Mouse (Mus musculus) ES-Bruce4 (cell line): ENCODE measurements around the gene Msantd3. TPM values are rescaled to one million over a fixed set of nuclear protein-coding genes. Genes with fewer than 3 reads are reported as not detected.

Source experiments
- H3K27ac ChIP-seq: 2 replicates; pipeline ENCODE4 v1.5.1; 2012; ENCODE audit warnings: low read length, inconsistent platforms; ENCODE audit not compliant: insufficient read depth
- H3K27me3 ChIP-seq: 2 replicates; pipeline ENCODE4 v1.6.1; 2012; ENCODE audit warnings: mild to moderate bottlenecking, low read length, inconsistent platforms; ENCODE audit not compliant: control insufficient read depth, poor library complexity, insufficient read depth, severe bottlenecking
- H3K36me3 ChIP-seq: 2 replicates; pipeline ENCODE4 v1.6.1; 2012; ENCODE audit warnings: inconsistent platforms, mild to moderate bottlenecking, low read length, moderate library complexity; ENCODE audit not compliant: control insufficient read depth, poor library complexity, insufficient read depth, severe bottlenecking
- H3K4me1 ChIP-seq: one replicate; pipeline ENCODE4 v1.8.1; 2011; ENCODE audit warnings: low read length; ENCODE audit not compliant: control insufficient read depth, insufficient read depth
- H3K4me3 ChIP-seq: 2 replicates; pipeline ENCODE4 v1.5.1; 2011; ENCODE audit warnings: low read depth, mild to moderate bottlenecking, low read length
- H3K9ac ChIP-seq: 2 replicates; pipeline ENCODE4 v1.6.1; 2012; ENCODE audit warnings: low read depth, mild to moderate bottlenecking, inconsistent platforms; ENCODE audit not compliant: poor library complexity, severe bottlenecking
- H3K9me3 ChIP-seq: replicated peaks from 2 replicates; pipeline ENCODE4 v1.6.1; 2012; ENCODE audit warnings: mild to moderate bottlenecking, low read length, inconsistent platforms; ENCODE audit not compliant: control insufficient read depth, poor library complexity, insufficient read depth, severe bottlenecking
- CTCF ChIP-seq: IDR thresholded peaks from one replicate; pipeline ENCODE4 v1.8.1; 2011; ENCODE audit warnings: low read depth, low read length
- EP300 ChIP-seq: IDR thresholded peaks from 2 replicates; pipeline ENCODE4 v1.6.1; 2011; ENCODE audit warnings: low read depth, low read length; ENCODE audit not compliant: insufficient read depth
- POLR2A ChIP-seq: IDR thresholded peaks from one replicate; pipeline ENCODE4 v1.8.1; 2011; ENCODE audit warnings: low read length; ENCODE audit not compliant: insufficient read depth
- polyA plus RNA-seq: library from polyadenylated mRNA; stranded (reverse); fragments of >200 nt; gene quantifications from 2 replicates; pipeline ENCODE4 v1.2.4, GENCODE M21; 2011; ENCODE audit warnings: low read depth; ENCODE audit not compliant: missing spikeins, insufficient read depth, insufficient read length

Gene Msantd3
- polyA plus RNA-seq, 1 experiment: 34.9 TPM

DNA sequence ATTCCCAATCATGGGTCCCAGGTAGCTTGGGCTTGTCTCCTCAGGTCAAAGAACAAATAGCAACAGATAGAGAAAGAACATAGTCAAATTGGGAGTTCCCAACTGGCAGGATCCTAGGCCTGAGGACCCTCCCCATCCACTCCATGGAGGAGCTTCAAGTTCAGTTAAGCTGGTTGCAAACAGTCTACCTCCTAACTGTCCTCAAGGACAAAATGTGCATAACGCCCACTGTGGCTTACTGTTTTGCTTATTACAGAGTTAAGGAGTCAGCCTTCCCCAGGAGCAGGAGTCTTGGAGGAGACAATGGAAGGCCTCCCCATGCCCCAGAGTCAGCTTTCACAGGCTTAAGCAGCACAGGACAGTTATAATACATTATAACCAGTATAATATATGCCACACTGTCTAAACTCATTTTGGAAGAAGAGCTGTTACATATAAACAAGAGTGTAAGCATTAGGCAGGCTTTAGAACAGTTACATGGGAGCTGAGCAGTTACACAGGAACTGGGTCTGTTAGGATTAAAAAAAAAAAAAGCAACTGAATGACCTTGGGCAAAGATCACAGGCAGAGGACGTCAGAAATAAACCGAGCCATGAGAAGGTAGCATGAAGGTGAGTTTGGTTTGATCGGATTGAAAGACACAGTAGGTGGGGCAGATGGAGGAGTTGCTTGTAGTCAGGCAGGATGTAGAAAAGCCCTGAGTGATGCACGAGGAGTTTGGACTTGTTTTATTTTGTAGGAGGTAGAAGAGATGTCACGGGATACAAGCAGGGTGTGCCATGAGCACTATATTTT is 3.5 kb downstream of the Msantd3 start:
- no peak overlapping the region for H3K4me3 ChIP-seq
- H3K9ac ChIP-seq: no peak overlapping the region
- no peaks in the 10 kb centered on the region for H3K9me3 ChIP-seq
- H3K4me1 ChIP-seq: peaks cover 16% of the 10 kb centered on the region
- no peaks in the 10 kb centered on the region for H3K27me3 ChIP-seq
- H3K27ac ChIP-seq: peak overlapping the region; percentile 1; the same call in 1 of the 2 replicates
- no peaks in the 10 kb centered on the region for H3K36me3 ChIP-seq
- TF ChIP-seq CTCF: no peak
- TF ChIP-seq EP300: no peak
- TF ChIP-seq POLR2A: no peak

DNA sequence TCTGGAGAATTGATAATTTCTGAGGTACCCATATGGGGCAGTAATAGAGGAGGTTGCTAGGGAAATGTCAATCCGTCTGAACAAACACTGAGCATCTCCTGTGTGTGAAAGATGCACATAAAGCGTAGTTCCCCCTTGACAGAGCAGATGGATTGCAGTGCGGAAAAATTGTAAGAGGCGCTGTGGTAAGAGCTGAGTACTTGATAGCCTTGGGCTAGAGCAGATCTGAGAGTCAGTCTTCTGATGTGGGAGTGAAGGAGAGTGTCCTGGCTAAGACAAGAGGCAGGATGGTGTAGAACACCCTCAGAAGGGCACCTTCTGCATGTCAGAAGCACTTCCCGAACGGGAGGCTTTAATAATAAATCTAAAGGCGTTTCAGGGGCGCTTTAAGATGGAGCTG is 4.4 kb downstream of the Msantd3 start:
- peaks cover 14% of the 10 kb centered on the region for H3K4me1 ChIP-seq
- H3K27ac ChIP-seq: no peak overlapping the region
- TF ChIP-seq CTCF: no peak
- TF ChIP-seq POLR2A: no peak
- TF ChIP-seq EP300: no peak

DNA sequence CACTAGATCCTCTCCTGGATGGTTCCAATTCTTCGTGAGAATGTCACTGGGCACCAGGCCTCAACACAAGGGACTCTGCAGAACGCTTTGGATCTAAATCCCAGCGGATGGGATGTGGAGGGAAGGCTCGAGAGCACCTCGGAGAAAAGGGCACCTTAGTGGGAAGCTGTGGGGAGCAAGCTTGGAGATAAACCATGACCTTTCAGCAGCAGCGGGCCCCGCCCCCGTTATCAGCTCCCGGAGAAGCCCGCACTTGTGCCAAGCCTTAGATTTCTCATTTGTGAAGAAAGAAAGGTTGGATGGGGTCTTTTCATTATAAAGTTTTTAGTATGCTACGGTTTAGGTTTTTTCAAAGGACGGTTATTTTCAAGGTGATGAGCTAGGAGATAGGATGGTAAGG is 6.2 kb downstream of the Msantd3 start:
- TF ChIP-seq POLR2A: no peak
- TF ChIP-seq CTCF: no peak
- no peak for TF ChIP-seq EP300
- H3K27ac ChIP-seq: no peak overlapping the region
- H3K4me1 ChIP-seq: peaks cover 13% of the 10 kb centered on the region
- H3K36me3 ChIP-seq: no peaks in the 10 kb centered on the region
- H3K9me3 ChIP-seq: no peaks in the 10 kb centered on the region
- H3K27me3 ChIP-seq: no peaks in the 10 kb centered on the region
- H3K4me3 ChIP-seq: no peak overlapping the region
- no peak overlapping the region for H3K9ac ChIP-seq

More for the DNA sequence above, 4.4 kb downstream of the Msantd3 start:
- Histone ChIP-seq H3K27me3 (no peaks in the 10 kb centered on the region), H3K9ac (no peak overlapping the region), H3K4me3 (no peak overlapping the region), H3K36me3 (no peaks in the 10 kb centered on the region), H3K9me3 (no peaks in the 10 kb centered on the region)

DNA sequence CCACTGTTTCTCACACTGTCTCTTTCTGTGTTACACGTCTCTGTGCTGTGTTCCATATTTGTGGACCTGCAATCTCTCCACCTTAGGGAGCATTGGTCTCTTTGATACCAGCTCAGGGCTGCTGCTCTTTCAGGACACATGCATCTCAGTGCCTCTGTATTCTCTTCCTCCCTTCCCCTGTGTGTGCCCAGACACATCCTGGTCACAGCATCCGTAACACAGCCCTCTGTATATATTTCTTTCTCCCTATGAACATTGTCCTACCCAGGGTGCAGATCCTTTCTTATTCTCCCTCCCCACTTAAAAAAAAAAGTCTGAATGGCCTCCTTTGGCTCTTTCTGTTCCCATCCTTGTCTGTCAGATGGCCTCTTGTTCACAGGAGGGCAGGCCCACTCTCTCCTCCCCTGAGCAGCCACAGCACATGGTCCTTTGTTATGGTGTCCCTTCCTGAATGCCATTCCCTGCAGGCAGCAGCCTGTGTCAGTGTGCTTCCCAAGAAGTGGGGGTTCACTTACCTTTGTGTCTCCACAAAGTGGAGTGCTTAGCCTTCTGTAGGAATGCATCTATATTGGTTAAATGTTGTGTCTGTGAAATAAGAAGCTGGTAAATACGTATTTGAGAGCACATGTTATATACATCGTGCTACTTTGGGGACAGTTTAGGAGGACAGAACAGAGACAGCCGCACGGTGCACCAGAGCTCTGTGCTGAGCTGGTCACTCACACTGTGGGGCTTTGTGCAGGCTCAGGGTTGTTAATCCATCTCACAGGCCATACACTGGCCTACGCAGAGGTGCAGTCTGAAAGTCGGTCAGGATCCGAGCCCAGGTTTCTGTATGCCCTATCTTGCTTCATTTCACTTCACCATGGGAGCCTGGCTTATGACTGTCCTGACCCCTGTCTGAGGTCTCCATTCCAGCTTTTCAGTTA is 7.1 kb downstream of the Msantd3 start:
- no peak overlapping the region for H3K9ac ChIP-seq
- H3K4me3 ChIP-seq: no peak overlapping the region
- peaks cover 10% of the 10 kb centered on the region for H3K4me1 ChIP-seq
- no peaks in the 10 kb centered on the region for H3K36me3 ChIP-seq
- TF ChIP-seq POLR2A: no peak
- TF ChIP-seq EP300: no peak
- no peak for TF ChIP-seq CTCF
- H3K9me3 ChIP-seq: no peaks in the 10 kb centered on the region
- H3K27me3 ChIP-seq: no peaks in the 10 kb centered on the region
- H3K27ac ChIP-seq: 0 out of 2 replicates have a peak overlapping the region, but pooled peaks have one; percentile 2

DNA sequence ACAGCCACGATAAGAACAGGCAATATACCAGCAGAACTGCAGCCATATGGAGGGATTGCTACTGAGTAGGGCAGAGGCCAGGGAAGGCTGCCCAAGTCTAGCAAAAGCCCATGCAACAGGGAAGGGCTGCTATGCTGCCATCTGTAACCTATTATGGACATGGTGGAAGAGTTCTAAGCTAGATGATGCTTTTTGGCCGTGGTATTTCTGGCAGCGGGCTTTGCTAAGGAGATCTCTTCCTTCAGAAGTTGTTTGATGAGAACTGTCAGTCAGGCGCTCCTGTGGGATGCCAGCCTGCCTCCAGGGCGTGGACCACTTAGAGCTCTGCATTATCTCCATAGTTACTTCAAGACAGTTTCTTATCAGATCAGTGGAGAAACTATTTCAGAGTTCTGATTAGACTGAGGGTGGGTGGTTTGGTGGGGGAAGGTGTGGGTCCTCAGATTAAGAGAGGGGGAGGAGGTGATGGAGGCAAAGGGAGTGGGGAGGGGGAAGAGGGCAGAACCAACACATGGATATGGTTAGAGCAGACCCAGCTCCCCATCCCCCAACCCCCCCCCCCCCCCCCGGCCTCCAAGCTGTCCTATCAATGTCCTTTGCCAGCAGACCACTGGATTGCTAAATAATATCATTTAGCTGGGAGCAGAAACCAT is 8.8 kb downstream of the Msantd3 start:
- Histone ChIP-seq H3K4me3 (no peak overlapping the region), H3K9ac (no peak overlapping the region), H3K36me3 (peaks cover 3% of the 10 kb centered on the region; the same call in 1 of the 2 replicates), H3K27ac (no peak overlapping the region), H3K9me3 (no peaks in the 10 kb centered on the region), H3K27me3 (no peaks in the 10 kb centered on the region), H3K4me1 (peaks cover 7% of the 10 kb centered on the region)
- TF ChIP-seq POLR2A: no peak
- no peak for TF ChIP-seq EP300
- TF ChIP-seq CTCF: no peak
